Mouse (Mus musculus) brain, embryonic 14.5 days (tissue): ENCODE data around the gene Ebp.

ENCODE experiments used
- CTCF ChIP-seq: fragments of 200-500 bp; IDR thresholded peaks from 2 replicates; pipeline ENCODE4 v1.5.1; 2012; ENCODE audit warnings: inconsistent platforms, mild to moderate bottlenecking, moderate library complexity, borderline replicate concordance; ENCODE audit not compliant: insufficient read depth, insufficient read length; ENCODE audit errors: extremely low read depth
- POLR2A ChIP-seq: fragments of 200-500 bp; IDR thresholded peaks from 2 replicates; pipeline ENCODE4 v1.6.1; 2012; ENCODE audit warnings: mild to moderate bottlenecking, inconsistent platforms, borderline replicate concordance; ENCODE audit not compliant: poor library complexity, insufficient read depth, insufficient read length, severe bottlenecking; ENCODE audit errors: extremely low read depth

GRCm38 (mm10) chrX:8207224-8207623 lies 13.9 kb upstream of the Ebp start:
- no peak for TF ChIP-seq CTCF
- TF ChIP-seq POLR2A, result no peak
